Mouse (Mus musculus): ENCODE measurements around the gene Wwox.
A peak's percentile ranks its signal among the peaks of the same experiment; 100 is the strongest.

The Wwox gene

DNA sequence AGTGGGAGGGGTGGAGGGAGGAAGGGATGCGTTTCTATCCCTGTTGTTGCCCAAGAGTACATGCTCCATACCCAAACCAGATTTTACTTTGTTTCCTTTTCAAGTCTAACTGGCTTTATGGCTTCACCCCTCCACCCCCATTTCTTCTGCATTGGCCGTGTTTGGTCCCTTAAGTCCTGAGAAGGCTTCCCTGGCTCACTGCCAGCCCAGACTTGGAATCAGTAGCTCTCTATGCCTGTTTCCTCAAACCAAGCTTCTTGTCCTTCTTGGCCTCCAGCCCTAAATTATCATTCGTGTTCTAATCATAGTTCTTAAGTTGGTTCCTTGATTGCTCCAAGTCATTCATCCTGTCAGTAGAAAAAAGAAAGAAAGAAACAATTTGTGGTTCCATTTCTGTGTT, 777.3 kb downstream of the Wwox start:
- no peak for DNase-seq (ENCODE audit: low spot score in 2 of 2)

DNA sequence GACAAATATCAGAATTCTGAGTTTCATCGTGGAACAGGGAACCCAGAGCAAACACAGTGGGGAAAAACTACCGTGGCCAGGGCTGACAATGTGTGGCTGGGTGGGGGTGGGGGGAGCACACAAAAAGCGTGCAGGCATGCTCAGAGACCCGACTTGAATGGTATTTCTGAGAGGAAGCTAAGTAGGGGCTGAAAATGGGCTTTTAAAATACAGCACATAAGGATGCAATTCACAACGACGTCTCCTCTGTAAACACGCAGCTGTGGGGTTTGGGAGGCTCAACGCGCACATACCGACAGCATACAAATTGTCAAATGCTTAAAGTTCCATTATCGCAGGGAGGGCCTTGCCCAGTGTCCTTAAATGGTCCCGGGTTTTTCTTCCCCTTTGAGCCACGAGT, 783.1 kb downstream of the Wwox start:
- no peak for DNase-seq (ENCODE audit: low spot score in 2 of 2)

DNA sequence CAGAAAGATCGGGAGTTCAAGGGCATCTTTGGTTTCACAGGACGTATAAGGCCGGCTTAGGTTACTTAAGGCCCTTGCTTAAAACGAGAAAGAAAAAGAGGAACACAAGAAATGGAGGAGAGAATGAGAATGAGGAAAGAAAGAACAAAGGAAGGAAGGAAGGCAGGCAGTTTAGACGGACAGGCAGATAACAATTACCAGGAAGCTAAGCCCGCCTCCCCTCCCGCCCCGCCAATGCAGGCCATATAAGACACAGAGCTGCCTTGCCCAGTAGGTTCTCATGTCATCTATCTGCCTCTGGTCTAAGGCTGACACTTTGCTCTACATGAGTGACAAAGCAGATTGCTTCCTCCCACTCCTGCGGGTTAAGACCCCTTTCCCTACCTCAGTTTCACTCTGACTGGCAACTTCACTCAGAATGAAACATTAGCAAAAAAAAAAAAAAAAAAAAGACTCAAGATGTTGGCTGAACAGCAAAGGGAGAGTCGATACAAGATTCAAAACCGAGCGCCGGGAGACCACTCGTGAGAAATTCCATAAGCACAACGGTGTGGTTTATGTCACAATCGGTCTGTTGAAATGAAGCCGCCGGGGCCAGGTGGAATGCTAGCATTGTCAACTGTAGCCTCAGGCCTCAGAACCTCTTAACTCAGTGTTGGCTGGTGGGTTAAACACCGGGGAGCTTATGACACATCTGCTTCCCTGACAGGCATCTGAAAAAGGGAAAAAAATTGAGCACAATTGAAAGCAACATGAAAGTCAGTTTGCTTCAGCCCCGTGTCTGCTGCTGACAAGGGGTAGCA, 787.5 kb downstream of the Wwox start:
- no peak for DNase-seq (ENCODE audit: low spot score in 2 of 2)

DNA sequence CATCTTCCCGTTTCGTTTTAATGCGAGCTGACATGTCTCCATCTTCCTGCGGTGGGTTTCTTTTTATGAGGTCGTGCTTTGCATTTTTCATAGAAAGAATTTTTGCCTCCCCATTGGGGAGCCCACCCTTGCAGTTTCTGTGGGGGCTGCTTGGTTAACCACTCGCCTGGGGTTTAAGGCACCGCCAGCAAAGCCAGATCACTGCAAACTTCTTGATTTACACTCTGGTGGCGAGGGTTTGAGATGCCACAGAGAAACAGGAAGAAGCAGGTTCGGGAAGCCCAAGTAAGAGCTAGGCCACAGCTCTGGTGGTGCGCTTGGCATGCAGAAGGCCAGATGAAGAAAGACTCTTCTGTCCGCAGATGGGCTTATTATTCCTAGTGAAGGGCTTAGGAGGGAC, 789.4 kb downstream of the Wwox start:
- DNase-seq (ENCODE audit: low spot score in 2 of 2): no peak

DNA sequence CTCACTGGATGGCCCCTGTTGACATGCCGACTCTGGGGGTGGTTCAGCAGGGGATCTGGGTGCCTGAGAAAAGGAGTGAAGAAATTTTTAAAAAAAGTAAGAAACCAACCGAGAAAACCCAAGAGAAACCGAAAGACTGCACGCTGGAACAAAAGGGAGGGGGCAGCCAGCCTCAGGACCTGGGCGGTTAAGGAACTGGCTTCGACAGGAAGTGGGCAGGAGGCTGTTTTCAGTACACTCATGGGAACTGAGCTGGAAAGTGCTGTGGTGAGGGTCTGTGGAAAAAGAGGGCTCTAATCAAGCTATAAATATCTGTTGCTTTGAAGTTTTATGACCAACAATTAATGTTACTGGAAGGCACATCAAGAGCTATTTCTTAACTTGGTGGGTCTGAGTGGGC, 794.6 kb downstream of the Wwox start:
- peak in 1 of 2 experiments; percentile 22 for DNase-seq (ENCODE audit: low spot score in 2 of 2)

- DNase-seq (ENCODE audit: low spot score in 2 of 2): no peak
These were observed 798.1 kb downstream of the Wwox start for GRCm38 (mm10) chr8:115237596-115237995.

GRCm38 (mm10) chr8:115243465-115244027, 804.1 kb downstream of the Wwox start:
- DNase-seq (ENCODE audit: low spot score in 2 of 2): no peak

DNA sequence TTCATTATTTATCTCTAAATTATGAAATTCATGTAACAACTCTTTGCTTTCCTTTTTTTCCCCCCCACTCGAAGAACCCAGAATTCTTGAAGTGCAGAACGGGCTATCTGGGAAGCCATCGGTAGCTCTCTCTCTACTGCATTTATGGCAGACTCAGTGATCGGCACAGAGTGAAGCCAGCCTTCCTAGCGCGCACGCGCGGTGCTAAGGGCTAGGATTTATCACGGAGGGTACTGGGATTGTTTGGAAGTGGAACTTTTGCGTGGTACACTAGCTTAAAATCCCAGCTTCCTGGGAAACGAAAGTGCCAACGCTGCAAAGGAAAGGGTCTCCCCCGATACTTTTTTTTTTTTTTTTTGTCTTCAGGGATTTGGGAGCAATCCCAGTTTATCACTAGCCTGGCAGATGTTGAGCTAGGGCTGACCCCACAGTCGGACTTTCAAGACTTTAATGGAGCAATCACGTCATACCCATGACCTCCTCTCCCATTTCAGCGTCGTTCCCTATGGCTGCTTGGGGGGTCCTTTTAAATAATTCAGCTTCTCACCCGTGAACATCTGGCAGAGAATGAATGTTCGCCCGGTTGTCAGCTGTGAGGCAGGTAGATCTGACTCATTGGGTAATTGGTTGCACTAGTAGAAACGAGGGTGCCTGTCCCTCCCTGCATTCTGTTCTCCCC, 810.4 kb downstream of the Wwox start:
- DNase-seq (ENCODE audit: low spot score in 2 of 2): no peak

- DNase-seq (ENCODE audit: low spot score in 2 of 2): no peak
These were observed 816.1 kb downstream of the Wwox start for GRCm38 (mm10) chr8:115255550-115255949.

DNA sequence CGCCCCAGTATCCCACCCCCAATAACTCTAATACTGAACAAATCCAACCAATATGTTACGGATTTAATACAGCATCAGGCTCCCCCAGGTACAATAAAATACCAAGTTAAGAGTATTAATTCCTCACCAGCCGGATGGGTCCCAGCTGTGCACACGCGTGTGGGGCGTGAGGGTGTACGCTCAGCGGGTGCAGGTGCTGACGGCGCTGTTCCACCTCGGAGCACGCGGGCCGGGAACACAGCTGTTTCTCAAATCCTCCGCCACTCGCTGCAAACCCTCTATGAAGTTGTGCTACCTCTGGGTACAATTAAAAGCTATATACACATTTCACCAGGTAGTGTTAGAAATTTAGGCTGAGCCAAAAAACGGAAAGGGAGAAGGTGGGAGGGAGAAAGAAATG, 818.0 kb downstream of the Wwox start:
- DNase-seq (ENCODE audit: low spot score in 2 of 2): no peak

GRCm38 (mm10) chr8:115259806-115260205, 820.4 kb downstream of the Wwox start:
- DNase-seq (ENCODE audit: low spot score in 2 of 2): no peak

- no peak for DNase-seq (ENCODE audit: low spot score in 2 of 2)
These were observed 827.7 kb downstream of the Wwox start for GRCm38 (mm10) chr8:115267196-115267595.

DNA sequence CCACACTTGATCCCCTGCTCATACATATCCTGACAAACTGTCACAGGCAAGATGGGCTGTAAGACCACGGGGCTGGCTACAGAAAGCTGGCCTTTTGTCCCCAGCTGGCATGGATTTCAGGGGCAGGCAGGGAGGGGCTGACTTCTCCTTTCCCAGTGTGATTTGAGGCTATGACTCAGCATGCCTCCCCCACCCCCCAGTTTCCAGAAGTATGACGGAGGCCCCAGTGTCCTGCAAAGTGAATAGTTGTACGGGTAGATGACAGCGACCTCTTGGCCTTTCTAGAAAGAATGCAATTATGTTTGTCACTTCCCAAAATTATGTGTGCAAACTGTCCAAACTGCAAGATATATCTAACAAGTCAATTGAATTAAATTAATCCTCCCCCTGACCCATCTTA, 830.1 kb downstream of the Wwox start:
- no peak for DNase-seq (ENCODE audit: low spot score in 2 of 2)

DNA sequence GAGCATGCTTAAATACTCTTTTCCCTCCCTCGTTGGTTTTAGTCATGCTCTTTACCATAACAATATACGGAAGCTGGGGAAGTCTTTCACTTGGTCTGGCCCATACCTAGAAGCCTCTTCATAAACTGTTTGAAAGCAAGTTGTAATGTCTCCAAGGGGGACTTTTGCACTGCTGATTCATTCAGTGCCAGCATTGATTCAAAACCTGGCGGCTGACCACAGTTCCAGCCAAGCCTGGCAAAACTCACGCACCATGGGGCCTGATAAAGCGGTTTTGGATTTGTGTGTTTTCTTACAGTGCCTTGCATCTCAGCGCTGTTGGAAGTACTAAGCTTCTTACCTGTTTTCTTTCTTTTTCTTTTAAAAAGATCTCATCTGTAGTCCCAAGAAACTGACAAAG, 834.5 kb downstream of the Wwox start:
- no peak for DNase-seq (ENCODE audit: low spot score in 2 of 2)

DNA sequence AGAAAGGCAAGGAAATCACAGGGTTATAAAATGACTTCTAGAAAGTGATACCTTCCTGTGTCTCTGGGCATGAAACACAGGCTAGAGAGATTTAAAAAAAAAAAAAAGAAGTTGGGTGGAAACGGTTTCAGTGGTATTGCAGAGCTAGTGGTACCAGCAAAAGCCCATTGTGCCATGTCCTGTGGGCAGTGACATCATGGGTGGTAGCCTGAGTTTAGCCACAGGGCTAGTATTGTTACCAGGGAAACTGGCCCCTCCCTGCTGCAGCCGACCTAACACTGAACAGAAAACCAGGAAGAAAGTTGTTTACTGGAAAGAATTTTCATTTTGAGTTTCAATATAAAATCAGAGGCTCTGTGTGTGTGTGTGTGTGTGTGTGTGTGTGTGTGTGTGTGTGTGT, 836.8 kb downstream of the Wwox start:
- no peak for DNase-seq (ENCODE audit: low spot score in 2 of 2)

GRCm38 (mm10) chr8:115278291-115278690, 838.8 kb downstream of the Wwox start:
- no peak for DNase-seq (ENCODE audit: low spot score in 2 of 2)

DNA sequence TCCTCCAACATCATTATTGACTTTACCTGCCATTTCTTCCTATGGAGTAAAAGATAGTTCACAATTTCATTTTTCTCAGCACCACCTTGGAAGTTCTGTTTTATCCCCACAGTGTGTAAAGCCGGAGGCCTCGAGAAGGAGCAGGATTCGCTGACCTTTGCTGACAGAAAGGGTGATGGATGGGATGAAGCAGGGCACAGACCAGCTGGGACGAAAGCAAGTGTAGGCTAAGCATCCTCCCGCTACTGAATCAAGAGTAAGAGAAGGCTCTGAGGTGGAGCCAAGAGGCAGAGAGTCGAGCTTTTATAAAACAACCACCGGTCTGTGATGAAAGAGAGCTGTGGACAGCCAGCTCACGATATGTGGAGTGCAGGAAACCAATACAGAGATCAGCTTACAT, 850.8 kb downstream of the Wwox start:
- no peak for DNase-seq (ENCODE audit: low spot score in 2 of 2)

DNA sequence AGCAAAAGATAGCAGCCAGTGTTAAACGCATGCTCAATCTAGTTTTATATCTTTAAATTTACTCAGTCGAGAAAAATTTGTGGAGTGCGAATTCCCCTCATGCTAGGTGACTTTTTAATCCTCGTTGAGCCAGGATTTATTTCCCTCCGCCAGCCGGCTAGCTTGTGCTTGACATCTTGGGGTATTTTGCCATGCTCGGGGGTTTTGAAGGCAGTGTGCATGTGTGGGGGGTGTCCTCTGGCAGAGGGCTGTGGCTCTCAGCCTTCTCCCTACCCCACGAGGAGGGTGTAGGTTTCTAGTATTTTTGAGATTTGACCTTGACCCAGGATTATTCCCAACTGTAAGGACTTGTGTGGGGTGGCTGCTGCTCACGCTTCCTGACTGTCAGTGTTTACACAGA, 857.3 kb downstream of the Wwox start:
- DNase-seq (ENCODE audit: low spot score in 2 of 2): no peak

GRCm38 (mm10) chr8:115302484-115302883, 863.0 kb downstream of the Wwox start:
- no peak for DNase-seq (ENCODE audit: low spot score in 2 of 2)

DNA sequence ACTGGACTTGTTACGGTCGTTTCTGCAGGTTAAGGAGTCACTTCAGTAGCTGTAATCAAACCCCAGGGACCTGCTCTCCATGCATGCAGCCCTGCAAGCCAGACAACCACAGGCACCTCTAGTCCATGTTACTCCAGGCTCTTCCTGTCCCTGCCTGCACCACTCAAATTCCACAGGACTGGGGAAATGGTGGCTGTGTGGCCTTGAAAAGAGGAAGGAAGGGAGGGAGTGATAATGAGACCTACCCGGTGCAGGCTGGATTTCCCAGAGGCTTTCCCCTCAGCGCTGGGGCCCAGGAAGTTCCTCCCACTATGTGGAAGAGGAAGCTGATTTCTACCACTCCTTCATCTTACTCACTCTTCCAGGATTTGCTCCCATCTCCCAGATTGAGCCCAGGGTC, 868.0 kb downstream of the Wwox start:
- no peak for DNase-seq (ENCODE audit: low spot score in 2 of 2)

GRCm38 (mm10) chr8:115311003-115311402, 871.5 kb downstream of the Wwox start:
- no peak for DNase-seq (ENCODE audit: low spot score in 2 of 2)

DNA sequence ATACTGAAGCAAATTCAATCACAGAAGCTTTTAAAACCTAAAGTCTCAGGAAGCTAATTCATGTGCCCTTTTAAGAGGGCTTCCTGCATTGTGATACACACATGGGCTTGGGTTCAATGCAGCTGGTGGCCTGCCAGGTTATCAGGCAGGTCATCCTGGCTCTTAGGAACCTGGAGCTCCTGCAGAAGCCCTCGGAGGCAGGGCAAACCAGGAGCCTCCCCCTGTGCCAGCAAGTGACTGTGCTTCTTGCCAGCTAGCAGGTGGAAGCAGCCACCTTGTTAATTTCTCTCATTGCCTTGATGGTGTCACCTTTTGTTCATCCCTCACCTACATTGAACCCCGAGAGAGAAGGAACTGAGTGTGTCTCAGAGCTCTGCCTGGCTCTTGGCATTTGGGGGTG, 872.9 kb downstream of the Wwox start:
- DNase-seq (ENCODE audit: low spot score in 2 of 2): no peak

- no peak for DNase-seq (ENCODE audit: low spot score in 2 of 2)
These were observed 883.0 kb downstream of the Wwox start for GRCm38 (mm10) chr8:115322501-115322900.

All from spleen, postnatal 10 days (tissue).